Mouse (Mus musculus) heart, embryonic 15.5 days (tissue): Measurements from ENCODE around the gene Ppil1. TPM values are rescaled to one million over a fixed set of nuclear protein-coding genes. Genes with fewer than 3 reads are reported as not detected.

Experiments
- ATAC-seq: fragments of 200-750 bp; cut with Nextera tagmentation; replicated peaks from 2 replicates; pipeline ENCODE4 v1.8.0; 2017; ENCODE audit warnings: low read depth, moderate TSS enrichment; ENCODE audit not compliant: insufficient number of reproducible peaks, insufficient read depth, low FRiP score
- H3K27ac ChIP-seq: fragments of 300-500 bp; sonication (generic); 2 replicates; pipeline ENCODE4 v1.5.1; 2015; ENCODE audit warnings: mild to moderate bottlenecking, inconsistent platforms
- H3K27me3 ChIP-seq: fragments of 300-500 bp; sonication (generic); 2 replicates; pipeline ENCODE4 v1.6.1; 2015; ENCODE audit warnings: inconsistent platforms
- H3K36me3 ChIP-seq: fragments of 300-500 bp; sonication (generic); 2 replicates; pipeline ENCODE4 v1.6.1; 2015; ENCODE audit warnings: mild to moderate bottlenecking, inconsistent platforms
- H3K4me1 ChIP-seq: fragments of 300-500 bp; sonication (generic); replicated peaks from 2 replicates; pipeline ENCODE4 v1.6.1; 2015; ENCODE audit warnings: inconsistent platforms
- H3K4me2 ChIP-seq: fragments of 300-500 bp; sonication (generic); 2 replicates; pipeline ENCODE4 v1.6.1; 2015; ENCODE audit warnings: inconsistent platforms, mild to moderate bottlenecking, moderate library complexity
- H3K4me3 ChIP-seq: fragments of 300-500 bp; sonication (generic); 2 replicates; pipeline ENCODE4 v1.5.1; 2015; ENCODE audit warnings: mild to moderate bottlenecking, inconsistent platforms
- H3K9ac ChIP-seq: fragments of 300-500 bp; sonication (generic); 2 replicates; pipeline ENCODE4 v1.6.1; 2015; ENCODE audit warnings: mild to moderate bottlenecking, inconsistent platforms
- H3K9me3 ChIP-seq: fragments of 300-500 bp; sonication (generic); replicated peaks from 2 replicates; pipeline ENCODE4 v1.6.1; 2016; ENCODE audit warnings: inconsistent platforms
- WGBS: fragments of 180-500 bp; shearing (Covaris S2); methylation state at CpG from one replicate; pipeline ENCODE4 v1.1.7; 2015; ENCODE audit warnings: mixed read lengths; 5-methylcytosine and 5-hydroxymethylcytosine counted together
- polyA plus RNA-seq: library from polyadenylated mRNA; unstranded; fragments of >200 nt; fragmentation: Nextera tagmentation; extraction: Ambion mirVana; gene quantifications from 2 replicates; pipeline ENCODE4 v1.2.1, GENCODE M21; 2015

Gene Ppil1
- polyA plus RNA-seq, 1 experiment from 2014 or later = 86.8 TPM

- H3K36me3 ChIP-seq = peaks cover 26% of the 10 kb centered on the region; the same call in 1 of the 2 replicates
Observed at GRCm38 (mm10) chr17:29302149-29302548, 38.2 kb upstream of the Ppil1 start.

GRCm38 (mm10) chr17:29301421-29301820 lies 37.4 kb upstream of the Ppil1 start:
- Histone ChIP-seq H3K9ac (no peak overlapping the region), H3K4me1 (peaks cover 31% of the 10 kb centered on the region), H3K27me3 (no peaks in the 10 kb centered on the region), H3K36me3 (peaks cover 34% of the 10 kb centered on the region; the same call in 1 of the 2 replicates), H3K4me2 (no peak overlapping the region), H3K27ac (no peak overlapping the region), H3K4me3 (no peak overlapping the region), H3K9me3 (no peaks in the 10 kb centered on the region)
- 88% methylated on average over 6 of the region's 6 CpGs for WGBS
- no peak for ATAC-seq

More at GRCm38 (mm10) chr17:29302149-29302548, 38.2 kb upstream of the Ppil1 start:
- H3K27ac ChIP-seq = no peak overlapping the region
- H3K27me3 ChIP-seq = no peaks in the 10 kb centered on the region
- no peak overlapping the region for H3K9ac ChIP-seq
- 51% methylated on average over 5 of the region's 5 CpGs for WGBS
- H3K4me3 ChIP-seq = no peak overlapping the region
- H3K4me2 ChIP-seq = no peak overlapping the region
- no peak for ATAC-seq
- H3K4me1 ChIP-seq = peaks cover 31% of the 10 kb centered on the region
- no peaks in the 10 kb centered on the region for H3K9me3 ChIP-seq

GRCm38 (mm10) chr17:29300926-29301325 lies 36.9 kb upstream of the Ppil1 start:
- no peak for ATAC-seq
- no peak overlapping the region for H3K4me2 ChIP-seq
- H3K9ac ChIP-seq = no peak overlapping the region
- H3K9me3 ChIP-seq = no peaks in the 10 kb centered on the region
- 84% methylated on average over 7 of the region's 7 CpGs for WGBS
- peaks cover 30% of the 10 kb centered on the region for H3K4me1 ChIP-seq
- H3K27me3 ChIP-seq = no peaks in the 10 kb centered on the region
- H3K4me3 ChIP-seq = no peak overlapping the region
- H3K27ac ChIP-seq = no peak overlapping the region
- peaks cover 39% of the 10 kb centered on the region; the same call in 1 of the 2 replicates for H3K36me3 ChIP-seq

- H3K9ac ChIP-seq = no peak overlapping the region
- ATAC-seq = no peak
- H3K36me3 ChIP-seq = peaks cover 48% of the 10 kb centered on the region
- 84% methylated on average over 4 of the region's 4 CpGs for WGBS
- no peak overlapping the region for H3K4me2 ChIP-seq
- no peaks in the 10 kb centered on the region for H3K27me3 ChIP-seq
- H3K9me3 ChIP-seq = no peaks in the 10 kb centered on the region
- no peak overlapping the region for H3K4me3 ChIP-seq
- H3K4me1 ChIP-seq = peaks cover 13% of the 10 kb centered on the region
- H3K27ac ChIP-seq = no peak overlapping the region
Observed at GRCm38 (mm10) chr17:29299282-29299681, 35.3 kb upstream of the Ppil1 start.

- 89% methylated on average over 6 of the region's 6 CpGs for WGBS
- no peak overlapping the region for H3K27ac ChIP-seq
- H3K36me3 ChIP-seq = peaks cover 54% of the 10 kb centered on the region
- H3K9ac ChIP-seq = no peak overlapping the region
- H3K4me1 ChIP-seq = peaks cover 7% of the 10 kb centered on the region; the same call in 1 of the 2 replicates
- no peak for ATAC-seq
- no peaks in the 10 kb centered on the region for H3K9me3 ChIP-seq
- H3K4me3 ChIP-seq = no peak overlapping the region
- no peak overlapping the region for H3K4me2 ChIP-seq
- H3K27me3 ChIP-seq = no peaks in the 10 kb centered on the region
Observed at GRCm38 (mm10) chr17:29297813-29298212, 33.8 kb upstream of the Ppil1 start.

GRCm38 (mm10) chr17:29297321-29297720 lies 33.3 kb upstream of the Ppil1 start:
- no peak overlapping the region for H3K27ac ChIP-seq
- H3K4me2 ChIP-seq = no peak overlapping the region
- peaks cover 54% of the 10 kb centered on the region for H3K36me3 ChIP-seq
- peaks cover 7% of the 10 kb centered on the region; the same call in 1 of the 2 replicates for H3K4me1 ChIP-seq
- H3K9me3 ChIP-seq = no peaks in the 10 kb centered on the region
- H3K9ac ChIP-seq = no peak overlapping the region
- no peaks in the 10 kb centered on the region for H3K27me3 ChIP-seq
- ATAC-seq = no peak
- 54% methylated on average over 10 of the region's 10 CpGs for WGBS
- H3K4me3 ChIP-seq = no peak overlapping the region

- Histone ChIP-seq H3K9ac (no peak overlapping the region), H3K4me3 (no peak overlapping the region), H3K36me3 (peaks cover 47% of the 10 kb centered on the region), H3K4me1 (peaks cover 4% of the 10 kb centered on the region; the same call in 1 of the 2 replicates), H3K4me2 (no peak overlapping the region), H3K9me3 (no peaks in the 10 kb centered on the region), H3K27ac (no peak overlapping the region), H3K27me3 (no peaks in the 10 kb centered on the region)
- ATAC-seq = no peak
- WGBS = 78% methylated on average over 5 of the region's 5 CpGs
Observed at GRCm38 (mm10) chr17:29295835-29296234, 31.8 kb upstream of the Ppil1 start.

GRCm38 (mm10) chr17:29293807-29294605 lies 30.0 kb upstream of the Ppil1 start:
- WGBS = 77% methylated on average over 9 of the region's 9 CpGs
- Histone ChIP-seq H3K4me2 (no peak overlapping the region), H3K9ac (no peak overlapping the region), H3K4me3 (no peak overlapping the region), H3K27ac (no peak overlapping the region), H3K27me3 (no peaks in the 10 kb centered on the region), H3K4me1 (no peaks in the 10 kb centered on the region), H3K9me3 (no peaks in the 10 kb centered on the region), H3K36me3 (peaks cover 37% of the 10 kb centered on the region)
- ATAC-seq = no peak

GRCm38 (mm10) chr17:29292996-29293395 lies 29.0 kb upstream of the Ppil1 start:
- H3K27ac ChIP-seq = no peak overlapping the region
- peaks cover 34% of the 10 kb centered on the region for H3K36me3 ChIP-seq
- no peak overlapping the region for H3K9ac ChIP-seq
- H3K4me2 ChIP-seq = no peak overlapping the region
- H3K4me3 ChIP-seq = no peak overlapping the region
- H3K27me3 ChIP-seq = no peaks in the 10 kb centered on the region
- H3K4me1 ChIP-seq = no peaks in the 10 kb centered on the region
- 75% methylated on average over 3 of the region's 3 CpGs for WGBS
- ATAC-seq = no peak
- H3K9me3 ChIP-seq = no peaks in the 10 kb centered on the region

- Histone ChIP-seq H3K27ac (no peak overlapping the region), H3K9me3 (no peaks in the 10 kb centered on the region), H3K36me3 (peaks cover 27% of the 10 kb centered on the region), H3K9ac (no peak overlapping the region), H3K27me3 (no peaks in the 10 kb centered on the region), H3K4me3 (no peak overlapping the region), H3K4me1 (no peaks in the 10 kb centered on the region), H3K4me2 (no peak overlapping the region)
- WGBS = 88% methylated on average over 7 of the region's 7 CpGs
- ATAC-seq = no peak
Observed at GRCm38 (mm10) chr17:29291793-29292192, 27.8 kb upstream of the Ppil1 start.

- Histone ChIP-seq H3K9ac (no peak overlapping the region), H3K27me3 (no peaks in the 10 kb centered on the region), H3K4me1 (no peaks in the 10 kb centered on the region), H3K36me3 (peaks cover 24% of the 10 kb centered on the region), H3K9me3 (no peaks in the 10 kb centered on the region), H3K27ac (no peak overlapping the region), H3K4me3 (no peak overlapping the region), H3K4me2 (no peak overlapping the region)
- no peak for ATAC-seq
- WGBS = 73% methylated on average over 21 of the region's 21 CpGs
Observed at GRCm38 (mm10) chr17:29282216-29282952, 18.4 kb upstream of the Ppil1 start.
